Mouse (Mus musculus): ENCODE results near the gene Ppp6c.
"Not testable (repeated sequence)": the region's sequence is repeated elsewhere in the genome, so short reads cannot be mapped to it uniquely, and the experiment has no call there.

The Ppp6c gene

GRCm38 (mm10) chr2:39226019-39226640 is at the start of gene Ppp6c:
Ppp6c (minus strand) TSS chr2:39226451.
- peak; percentile 71 for DNase-seq (ENCODE audit: low spot score)

GRCm38 (mm10) chr2:39268357-39268756 is 42.1 kb upstream of the Ppp6c start:
- DNase-seq (ENCODE audit: low spot score), result no peak

GRCm38 (mm10) chr2:39252275-39252674 is 26.0 kb upstream of the Ppp6c start:
- DNase-seq (ENCODE audit: low spot score), result not testable (repeated sequence)

GRCm38 (mm10) chr2:39246862-39247261 is 20.6 kb upstream of the Ppp6c start:
- DNase-seq (ENCODE audit: low spot score), result not testable (repeated sequence)

GRCm38 (mm10) chr2:39226731-39227130 is 480 bp upstream of the Ppp6c start:
- no peak for DNase-seq (ENCODE audit: low spot score)

- peak; percentile 37 for DNase-seq (ENCODE audit: low spot score)
Observed at GRCm38 (mm10) chr2:39225331-39226018, 776 bp downstream of the Ppp6c start.

- DNase-seq (ENCODE audit: low spot score), result no peak
Observed at GRCm38 (mm10) chr2:39224621-39225020, 1.6 kb downstream of the Ppp6c start.

GRCm38 (mm10) chr2:39220010-39220409 is 6.2 kb downstream of the Ppp6c start:
- DNase-seq (ENCODE audit: low spot score), result no peak

GRCm38 (mm10) chr2:39219034-39219433 is 7.2 kb downstream of the Ppp6c start:
- DNase-seq (ENCODE audit: low spot score), result no peak

- no peak for DNase-seq (ENCODE audit: low spot score)
Observed at GRCm38 (mm10) chr2:39217150-39217549, 9.1 kb downstream of the Ppp6c start.

- DNase-seq (ENCODE audit: low spot score), result no peak
Observed at GRCm38 (mm10) chr2:39210738-39211137, 15.5 kb downstream of the Ppp6c start.

- no peak for DNase-seq (ENCODE audit: low spot score)
Observed at GRCm38 (mm10) chr2:39203359-39203758, 22.9 kb downstream of the Ppp6c start.

GRCm38 (mm10) chr2:39194809-39195208 is 31.4 kb downstream of the Ppp6c start:
- no peak for DNase-seq (ENCODE audit: low spot score)

- peak; percentile 81 for DNase-seq (ENCODE audit: low spot score)
Observed at GRCm38 (mm10) chr2:39190561-39191056, 35.6 kb downstream of the Ppp6c start, which contains the start of gene Scai. Scai (minus strand) TSS chr2:39190734.

- DNase-seq (ENCODE audit: low spot score), result no peak
Observed at GRCm38 (mm10) chr2:39189961-39190560, 36.2 kb downstream of the Ppp6c start.

GRCm38 (mm10) chr2:39185942-39186341 is 40.3 kb downstream of the Ppp6c start:
- DNase-seq (ENCODE audit: low spot score), result no peak

- no peak for DNase-seq (ENCODE audit: low spot score)
Observed at GRCm38 (mm10) chr2:39183587-39183986, 42.7 kb downstream of the Ppp6c start.

GRCm38 (mm10) chr2:39160996-39161395 is 65.3 kb downstream of the Ppp6c start:
- no peak for DNase-seq (ENCODE audit: low spot score)

- DNase-seq (ENCODE audit: low spot score), result no peak
Observed at GRCm38 (mm10) chr2:39157916-39158315, 68.3 kb downstream of the Ppp6c start.

- DNase-seq (ENCODE audit: low spot score), result no peak
Observed at GRCm38 (mm10) chr2:39156821-39157220, 69.4 kb downstream of the Ppp6c start.

- no peak for DNase-seq (ENCODE audit: low spot score)
Observed at GRCm38 (mm10) chr2:39150943-39151342, 75.3 kb downstream of the Ppp6c start.

- no peak for DNase-seq (ENCODE audit: low spot score)
Observed at GRCm38 (mm10) chr2:39148075-39148474, 78.2 kb downstream of the Ppp6c start.

GRCm38 (mm10) chr2:39146469-39146868 is 79.8 kb downstream of the Ppp6c start:
- no peak for DNase-seq (ENCODE audit: low spot score)

All from ovary, postnatal 10 days (tissue).